Mouse (Mus musculus) lung, postnatal 10 days (tissue): ENCODE measurements around the gene Bnip2.
A peak's percentile ranks its signal among the peaks of the same experiment; 100 is the strongest.
"Not testable (repeated sequence)": the region's sequence is repeated elsewhere in the genome, so short reads cannot be mapped to it uniquely, and the experiment has no call there.

Source experiments
- DNase-seq: peaks from one replicate; pipeline ENCODE4 v3.0.0; 2021

Gene Bnip2

DNA sequence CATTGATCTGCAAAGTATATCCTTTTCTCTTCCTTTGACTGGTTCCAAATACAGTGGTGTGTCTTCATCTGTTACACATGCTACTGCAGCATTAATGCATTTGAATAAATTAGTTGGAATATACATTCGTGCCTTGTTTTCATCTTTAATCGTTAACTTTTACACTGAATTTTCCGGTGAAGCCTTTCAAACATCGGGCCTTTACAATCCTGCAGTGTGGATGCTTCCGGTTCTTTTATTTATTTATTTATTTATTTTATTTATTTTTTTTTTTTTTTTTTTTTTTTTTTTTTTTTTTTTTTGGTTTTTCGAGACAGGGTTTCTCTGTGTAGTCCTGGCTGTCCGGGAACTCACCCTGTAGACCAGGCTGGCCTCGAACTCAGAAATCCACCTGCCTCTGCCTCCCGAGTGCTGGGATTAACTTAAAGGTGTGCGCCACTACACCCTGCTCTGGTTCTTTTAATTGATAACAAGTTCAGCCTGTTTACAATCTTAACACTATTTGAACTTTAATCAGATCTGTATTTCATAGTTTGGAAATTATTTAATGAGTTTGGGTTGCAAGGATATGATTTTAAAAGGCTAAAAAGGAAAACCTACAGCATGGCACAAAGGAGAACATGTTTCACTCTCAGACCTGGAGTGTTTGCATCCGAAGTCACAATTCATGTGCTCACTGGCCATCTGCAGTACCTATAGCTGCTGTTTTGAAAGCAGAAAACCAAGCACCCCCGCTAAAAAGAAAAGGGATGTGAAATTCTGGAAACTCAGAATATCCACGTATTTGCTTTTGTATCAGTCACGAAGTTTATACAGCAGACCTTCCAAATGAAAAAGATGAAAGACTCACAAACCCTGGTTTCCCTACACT, 22.5 kb downstream of the Bnip2 start:
- no peak for DNase-seq

DNA sequence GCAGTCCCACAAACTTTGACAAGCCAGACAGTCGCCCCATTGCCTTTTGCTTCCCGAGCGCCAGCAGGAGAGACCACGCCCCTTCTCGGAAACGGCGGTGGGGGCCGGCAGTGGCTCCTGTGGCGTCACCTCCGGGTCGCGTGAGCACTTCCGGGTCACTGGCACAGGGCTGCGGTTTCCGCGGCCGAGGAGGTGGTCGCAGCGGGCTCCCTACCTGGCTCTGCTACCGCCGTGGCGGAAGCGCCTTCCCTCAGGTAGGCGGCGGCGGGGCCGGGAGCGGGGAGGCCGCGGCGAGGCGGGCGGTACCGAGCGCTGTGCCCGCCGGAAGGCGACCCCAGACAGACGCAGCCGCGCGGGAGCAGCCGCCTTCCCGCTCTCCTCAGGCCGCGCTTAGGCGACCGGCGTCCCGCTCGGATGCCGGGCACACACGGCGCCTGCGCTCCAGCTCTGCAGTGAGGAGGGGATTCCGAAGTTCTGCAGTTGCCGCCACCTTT, 23.2 kb downstream of the Bnip2 start, which contains the start of gene Gtf2a2:
Gene Gtf2a2, plus strand, starts transcription at position 143 of the 494 bp plus-strand sequence.
- peak; percentile 97 for DNase-seq

- DNase-seq: no peak
These were observed 26.4 kb downstream of the Bnip2 start for GRCm38 (mm10) chr9:70015632-70016031.

GRCm38 (mm10) chr9:70018879-70019278, 29.6 kb downstream of the Bnip2 start:
- no peak for DNase-seq

DNA sequence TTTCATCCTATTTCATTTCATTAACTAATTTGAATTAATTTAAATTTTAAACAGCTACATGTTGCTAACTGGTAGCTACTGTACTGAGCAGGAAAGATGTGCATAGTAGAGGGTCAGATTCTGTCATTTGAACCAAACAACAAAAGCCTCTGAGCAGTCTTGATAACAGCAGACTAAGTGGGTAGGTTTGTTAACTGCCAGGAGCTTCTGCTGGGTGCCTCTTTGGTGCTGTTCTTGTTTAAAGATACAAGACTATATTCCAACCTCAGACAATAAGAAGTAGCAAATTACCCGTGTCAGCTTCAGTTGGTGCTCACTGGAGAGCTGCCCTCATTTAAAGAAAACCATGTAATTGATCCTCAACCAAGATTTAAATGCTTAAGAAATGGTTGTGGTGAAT, 32.3 kb downstream of the Bnip2 start:
- no peak for DNase-seq

GRCm38 (mm10) chr9:70022083-70022482, 32.8 kb downstream of the Bnip2 start:
- DNase-seq: no peak

GRCm38 (mm10) chr9:70023615-70024014, 34.3 kb downstream of the Bnip2 start:
- not testable (repeated sequence) for DNase-seq

- DNase-seq: no peak
These were observed 35.4 kb downstream of the Bnip2 start for GRCm38 (mm10) chr9:70024648-70025047.

GRCm38 (mm10) chr9:70025365-70026012, 36.2 kb downstream of the Bnip2 start:
- peak; percentile 30 for DNase-seq

GRCm38 (mm10) chr9:70032167-70032566, 42.9 kb downstream of the Bnip2 start:
- DNase-seq: no peak

- no peak for DNase-seq
These were observed 43.8 kb downstream of the Bnip2 start for GRCm38 (mm10) chr9:70033056-70033455.

DNA sequence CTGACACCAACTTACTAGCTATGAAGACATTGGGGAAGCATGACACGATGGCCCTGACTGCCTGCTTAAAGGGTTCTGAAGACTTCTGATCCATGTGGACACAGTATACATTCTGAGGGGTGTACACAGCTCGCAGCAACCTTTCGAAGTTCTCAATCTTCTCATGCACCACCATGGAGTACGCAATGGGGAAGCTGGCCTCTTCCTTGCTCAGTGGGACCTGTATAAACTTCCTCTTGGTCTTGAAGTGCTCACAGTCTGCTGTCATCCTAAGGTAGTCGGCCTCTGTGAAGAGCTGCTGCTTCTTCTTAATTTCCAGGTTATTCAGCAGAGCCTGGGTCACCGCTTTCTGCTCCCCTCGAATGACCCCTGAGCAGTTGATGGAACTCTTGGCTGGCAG, 45.4 kb downstream of the Bnip2 start:
- DNase-seq: no peak

DNA sequence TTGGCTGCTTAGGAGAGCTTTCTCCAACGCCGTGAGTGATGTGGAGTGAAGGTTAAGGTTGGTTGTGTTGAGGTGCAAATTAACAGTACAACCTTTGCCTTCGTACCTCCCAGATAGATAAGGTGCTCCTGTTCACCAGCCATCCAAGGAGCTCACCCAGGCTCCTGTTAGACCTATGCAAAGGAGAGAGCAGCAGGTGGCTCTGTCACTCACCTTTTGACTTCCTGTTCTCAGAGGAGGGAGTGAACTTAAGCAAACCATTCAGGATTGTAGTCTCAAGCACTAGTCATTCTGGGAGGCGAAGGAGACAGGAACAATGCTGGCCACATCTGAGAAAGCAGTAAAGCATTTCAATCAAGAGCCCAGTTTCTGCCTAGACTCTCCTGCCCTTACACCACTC, 47.4 kb downstream of the Bnip2 start:
- DNase-seq: no peak

DNA sequence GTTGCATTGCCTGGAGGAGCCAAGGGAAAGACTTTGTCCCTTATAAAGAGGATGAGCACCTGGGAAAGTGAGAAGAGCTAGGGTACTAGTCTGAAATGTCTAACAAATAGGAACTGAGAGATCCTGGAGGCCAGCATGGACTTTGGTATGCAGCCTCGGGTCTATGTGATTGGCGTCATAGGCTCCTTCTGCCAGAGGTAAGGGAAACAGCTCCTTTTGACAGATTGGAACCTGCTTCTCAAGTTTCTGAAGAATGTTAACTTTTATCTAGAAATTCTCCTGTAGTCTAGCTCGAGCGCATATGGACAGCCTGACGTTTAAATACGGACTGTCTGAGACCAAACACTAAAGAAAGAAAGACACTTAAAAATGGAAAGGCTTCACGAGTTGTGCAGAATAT, 48.7 kb downstream of the Bnip2 start, which contains the start of gene Gcnt3:
Gene Gcnt3, minus strand, starts transcription at position 101 of the 400 bp plus-strand sequence.
- DNase-seq: no peak

- DNase-seq: no peak
These were observed 50.5 kb downstream of the Bnip2 start for GRCm38 (mm10) chr9:70039597-70040385.

DNA sequence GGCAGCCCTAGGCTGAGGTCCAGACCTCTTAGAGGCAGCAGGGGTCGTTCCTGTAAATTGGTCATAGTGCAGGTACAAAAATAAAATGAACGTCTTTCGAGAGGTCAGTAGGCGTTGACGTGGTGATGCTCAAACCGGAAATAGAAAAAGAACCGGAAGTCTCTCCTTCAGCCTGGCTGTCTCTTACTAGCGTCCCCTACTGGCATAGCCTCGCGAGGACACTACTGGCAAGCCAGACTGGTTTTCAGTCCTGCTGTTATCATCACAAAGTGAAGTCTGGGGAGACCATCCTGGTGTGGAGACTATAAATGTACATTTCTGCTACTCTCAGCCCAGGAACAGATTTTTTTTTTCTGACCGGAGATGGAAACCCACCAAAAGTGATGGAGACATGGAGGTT, 51.3 kb downstream of the Bnip2 start:
- no peak for DNase-seq

DNA sequence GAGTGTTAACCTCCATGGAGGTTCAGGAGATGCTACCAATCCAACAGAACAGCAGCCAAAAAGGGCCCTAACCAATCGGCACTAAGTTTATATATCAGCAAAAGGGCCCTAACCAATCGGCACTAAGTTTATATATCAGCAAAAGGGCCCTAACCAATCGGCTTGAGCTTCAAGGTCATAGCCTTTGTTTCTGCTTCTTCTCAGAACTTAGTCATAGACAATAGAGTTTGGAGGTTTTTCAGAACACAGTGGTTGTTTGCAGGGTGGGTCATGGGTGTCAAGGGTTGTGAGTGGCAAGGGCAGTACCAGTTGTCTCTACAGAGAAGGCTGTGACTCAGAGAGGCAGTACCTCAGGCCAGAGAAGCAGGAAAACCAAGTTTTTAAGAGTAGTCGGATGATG, 52.9 kb downstream of the Bnip2 start:
- no peak for DNase-seq

DNA sequence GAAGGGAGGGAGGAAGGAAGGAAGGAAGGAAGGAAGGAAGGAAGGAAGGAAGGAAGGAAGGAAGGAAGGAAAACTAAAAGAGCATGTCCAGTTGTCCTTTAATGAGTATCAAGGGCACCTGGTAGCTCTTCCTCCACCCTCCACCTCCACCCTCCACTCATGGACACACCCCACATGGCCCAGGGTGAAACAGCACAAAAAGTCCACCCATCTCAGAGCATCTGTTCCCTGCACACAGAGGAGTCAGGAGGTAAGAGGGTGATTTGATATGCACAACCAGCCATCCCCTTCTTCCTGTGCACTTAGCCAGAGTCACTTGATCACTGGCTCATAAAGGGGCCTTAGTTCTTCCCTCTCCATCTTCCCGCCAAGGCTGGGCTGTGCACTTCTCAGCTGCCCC, 53.7 kb downstream of the Bnip2 start:
- DNase-seq: no peak

- no peak for DNase-seq
These were observed 55.6 kb downstream of the Bnip2 start for GRCm38 (mm10) chr9:70044865-70045264.

- DNase-seq: no peak
These were observed 57.0 kb downstream of the Bnip2 start for GRCm38 (mm10) chr9:70046255-70046654.

DNA sequence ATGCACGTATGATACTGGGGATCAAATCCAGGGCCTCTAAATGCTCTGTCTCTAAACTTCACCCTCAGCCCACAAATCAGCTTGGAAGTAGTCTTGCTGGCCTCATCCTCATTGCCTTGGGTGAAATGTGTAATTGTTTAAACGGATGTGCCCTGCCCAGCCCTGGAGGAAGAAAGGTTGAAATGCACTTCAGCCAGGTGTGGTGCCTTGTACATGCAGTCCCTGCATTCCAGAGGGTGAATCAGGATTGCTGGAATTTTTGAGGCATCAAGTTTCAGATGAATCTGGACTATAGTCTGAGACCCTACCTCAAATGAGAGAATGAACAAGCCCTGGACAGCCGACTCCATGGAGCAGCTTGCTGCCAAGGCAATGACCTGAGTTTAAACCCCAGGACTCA, 58.6 kb downstream of the Bnip2 start:
- DNase-seq: no peak

DNA sequence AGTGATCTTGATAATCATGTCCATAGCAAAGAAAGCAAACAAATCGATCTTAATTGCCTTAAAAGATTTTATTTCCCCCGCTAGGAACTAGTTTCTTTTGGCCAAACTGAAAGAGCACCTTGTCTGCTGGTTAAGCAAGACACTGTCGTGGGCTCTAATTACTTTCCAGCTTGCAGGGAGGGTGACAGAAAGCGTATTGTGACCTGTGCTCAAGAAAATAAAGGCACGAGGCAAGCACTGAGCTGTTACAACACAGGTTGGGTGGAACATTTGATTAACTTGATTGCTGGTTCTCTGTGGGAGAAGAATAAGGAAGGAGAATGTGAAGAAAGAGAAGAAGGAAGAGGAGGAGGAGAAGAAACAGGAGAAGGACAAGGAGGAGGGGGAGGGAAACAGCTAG, 59.0 kb downstream of the Bnip2 start:
- DNase-seq: no peak

GRCm38 (mm10) chr9:70048751-70049415, 59.6 kb downstream of the Bnip2 start:
- DNase-seq: peak; percentile 36
